Mouse (Mus musculus) frontal cortex, adult (tissue): ENCODE measurements at regions not wholly inside any gene's neighbourhood (a gene's known extent, or its start where the extent isn't known, plus 50 kb on each side); places are given as distances from the start of the nearest gene placed in this dataset.

Experiments
- ATAC-seq: cut with Nextera tagmentation; 2 replicates; pipeline ENCODE4 v1.9.2; 2017; ENCODE audit warnings: mild to moderate bottlenecking, moderate library complexity, mixed read lengths; ENCODE audit not compliant: low TSS enrichment

DNA sequence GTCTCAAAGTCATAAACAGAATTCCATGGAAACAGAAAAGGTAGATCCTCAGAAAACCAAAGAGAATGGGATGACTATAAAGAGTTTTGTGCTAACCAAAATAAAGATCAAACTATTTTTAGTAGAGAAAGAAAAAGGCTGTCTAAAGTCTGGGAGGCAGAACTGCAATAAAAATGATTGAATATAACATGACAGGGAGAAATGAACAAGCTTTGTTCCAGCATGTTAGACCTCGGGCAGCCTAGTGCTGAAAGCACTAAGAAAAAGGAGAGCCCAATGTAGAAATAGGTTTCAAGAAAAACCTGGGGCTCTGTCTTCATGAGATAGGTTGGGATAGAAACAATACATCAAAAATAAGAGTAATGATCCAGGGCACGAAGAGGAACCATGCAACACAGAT, 135.4 kb upstream of the Pcdh7 start:
- ATAC-seq: no peak

DNA sequence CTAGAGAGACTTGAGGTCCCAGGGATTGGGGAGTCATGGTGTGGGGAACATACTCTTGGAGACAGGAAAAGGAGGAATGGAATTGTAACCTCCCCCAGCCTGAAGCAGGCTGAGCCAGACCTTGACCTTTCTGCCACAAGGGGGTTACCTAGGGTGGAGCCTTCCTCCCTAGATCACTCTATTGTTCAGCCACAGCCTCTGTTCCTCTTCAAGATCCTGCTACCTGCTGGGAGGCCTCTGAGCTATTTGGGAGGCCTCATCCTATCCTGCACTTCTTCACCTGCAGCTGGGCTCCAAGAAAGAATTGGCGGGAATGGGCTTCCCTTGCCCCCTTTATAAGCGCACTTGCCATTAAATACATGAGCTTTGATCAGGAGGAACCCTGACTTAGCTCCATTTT, 130.8 kb upstream of the Pcdh7 start:
- no peak for ATAC-seq

DNA sequence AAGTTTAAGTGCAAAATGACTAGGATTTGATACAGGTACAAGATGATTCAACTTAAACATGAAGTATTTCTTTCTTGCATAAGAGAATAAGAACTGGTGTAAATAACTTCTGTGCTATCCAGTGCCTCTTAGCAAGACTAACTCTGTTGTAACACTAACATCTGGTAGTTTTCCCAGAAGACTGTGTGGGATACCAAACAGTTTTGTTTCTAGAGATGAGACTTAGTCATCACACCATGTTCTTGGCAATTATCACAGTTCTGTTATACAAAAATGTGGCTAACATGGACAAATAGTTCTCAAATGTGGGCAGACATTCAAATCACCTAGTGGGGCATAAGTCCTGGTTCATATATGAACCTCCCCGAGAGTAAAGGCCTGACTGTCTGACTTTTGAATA, 121.8 kb upstream of the Pcdh7 start:
- ATAC-seq: peak; percentile 99

DNA sequence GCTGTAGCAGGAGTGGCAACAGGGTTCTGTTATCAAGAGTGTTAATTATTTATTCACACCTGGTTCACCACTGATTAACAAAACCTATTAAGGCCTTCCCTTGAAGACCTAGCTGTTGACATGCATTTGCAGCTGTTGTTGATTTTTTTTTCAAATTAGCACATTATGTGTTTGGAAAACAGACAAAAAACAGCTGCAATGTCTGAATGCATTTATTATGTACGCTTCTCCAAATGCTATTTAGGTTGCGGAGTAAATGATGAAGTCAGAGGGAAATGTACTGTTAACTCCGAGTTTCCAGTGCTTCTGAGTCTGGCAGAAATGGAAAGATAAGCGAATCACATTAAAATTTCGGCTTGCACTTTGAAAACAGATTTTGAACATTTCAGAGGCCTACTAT, 120.7 kb upstream of the Pcdh7 start:
- ATAC-seq: no peak

DNA sequence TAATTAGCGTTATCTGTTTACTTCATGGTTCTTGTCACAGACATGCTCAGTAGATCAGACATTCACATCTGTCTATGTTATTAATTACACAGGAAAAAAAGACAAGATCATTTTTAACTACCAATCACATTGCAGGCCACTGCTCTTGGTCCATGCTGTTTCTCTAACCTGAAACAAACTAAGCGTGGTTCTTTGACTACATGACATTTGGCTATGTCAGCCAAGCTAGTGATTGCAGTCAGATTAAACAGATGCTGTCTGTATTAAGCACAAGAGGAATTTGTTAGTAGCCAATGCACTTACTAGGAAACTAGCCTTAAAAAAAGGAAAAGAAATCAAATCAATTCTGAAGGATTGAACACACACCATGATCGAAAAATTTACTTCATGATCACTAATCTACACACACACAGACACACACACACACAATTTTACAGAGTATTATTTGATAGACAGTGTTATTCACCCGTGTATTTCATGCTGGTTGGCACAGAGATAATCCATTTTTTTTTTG, 119.5 kb upstream of the Pcdh7 start:
- ATAC-seq: no peak
